Mouse (Mus musculus) midbrain, postnatal 0 days (tissue): ENCODE data around the gene Sncg. TPM values are rescaled to one million over a fixed set of nuclear protein-coding genes. Genes with fewer than 3 reads are reported as not detected.
A peak's percentile ranks its signal among the peaks of the same experiment; 100 is the strongest.

Experiments used
- ATAC-seq: fragments of 200-750 bp; cut with Nextera tagmentation; 2 replicates; pipeline ENCODE4 v1.8.0; 2017; ENCODE audit warnings: moderate number of reproducible peaks, mild to moderate bottlenecking, moderate TSS enrichment, moderate library complexity; ENCODE audit not compliant: low FRiP score
- DNase-seq: peaks from one replicate; pipeline ENCODE4 v3.0.0-alpha.2; 2015; ENCODE audit warnings: low spot score
- H3K27ac ChIP-seq: fragments of 300-500 bp; sonication (generic); 2 replicates; pipeline ENCODE4 v1.5.1; 2014; ENCODE audit warnings: low read depth, mild to moderate bottlenecking, low read length, mixed read lengths
- H3K27me3 ChIP-seq: fragments of 300-500 bp; sonication (generic); 2 replicates; pipeline ENCODE4 v1.6.1; 2014; ENCODE audit warnings: low read length, control low read depth, mixed read lengths; ENCODE audit not compliant: insufficient read depth
- H3K36me3 ChIP-seq: fragments of 300-500 bp; sonication (generic); 2 replicates; pipeline ENCODE4 v1.6.1; 2014; ENCODE audit warnings: low read length, control low read depth, mixed read lengths; ENCODE audit not compliant: insufficient read depth
- H3K4me1 ChIP-seq: fragments of 300-500 bp; sonication (generic); 2 replicates; pipeline ENCODE4 v1.6.1; 2014; ENCODE audit warnings: mild to moderate bottlenecking, control low read depth, antibody characterized with exemption, low read length, mixed read lengths; ENCODE audit not compliant: insufficient read depth
- H3K4me2 ChIP-seq: fragments of 300-500 bp; sonication (generic); 2 replicates; pipeline ENCODE4 v1.6.1; 2014; ENCODE audit warnings: low read depth, mild to moderate bottlenecking, low read length, mixed read lengths; ENCODE audit not compliant: poor library complexity, severe bottlenecking
- H3K4me3 ChIP-seq: fragments of 300-500 bp; sonication (generic); 2 replicates; pipeline ENCODE4 v1.5.1; 2014; ENCODE audit warnings: low read depth, mild to moderate bottlenecking, low read length, moderate library complexity
- H3K9ac ChIP-seq: fragments of 300-500 bp; sonication (generic); replicated peaks from 2 replicates; pipeline ENCODE4 v1.6.1; 2014; ENCODE audit warnings: mild to moderate bottlenecking, low read length, moderate library complexity, mixed read lengths; ENCODE audit not compliant: poor library complexity, severe bottlenecking
- H3K9me3 ChIP-seq: fragments of 300-500 bp; sonication (generic); 2 replicates; pipeline ENCODE4 v1.6.1; 2016; ENCODE audit warnings: low read length, control low read depth
- CTCF ChIP-seq: IDR thresholded peaks from 2 replicates; pipeline ENCODE4 v1.5.1; 2016; ENCODE audit warnings: antibody characterized with exemption, mild to moderate bottlenecking
- WGBS: fragments of 180-500 bp; shearing (Covaris S2); extraction: QIAGEN DNeasy Blood & Tissue Kit; methylation state at CpG from one replicate; pipeline ENCODE4 v1.1.7; 2014; 5-methylcytosine and 5-hydroxymethylcytosine counted together
- polyA plus RNA-seq: library from polyadenylated mRNA; unstranded; fragments of >200 nt; fragmentation: Nextera tagmentation; extraction: Ambion mirVana; gene quantifications from 2 replicates; pipeline ENCODE4 v1.2.1, GENCODE M21; 2015
- total RNA-seq: library from RNA; depleted of rRNA; stranded (reverse); fragments of >200 nt; gene quantifications from 2 replicates; pipeline ENCODE4 v1.2.3, GENCODE M21; 2014

The Sncg gene
- total and polyA plus RNA-seq, 2 experiments from 2014 or later = 22.3 to 26.1 TPM

DNA sequence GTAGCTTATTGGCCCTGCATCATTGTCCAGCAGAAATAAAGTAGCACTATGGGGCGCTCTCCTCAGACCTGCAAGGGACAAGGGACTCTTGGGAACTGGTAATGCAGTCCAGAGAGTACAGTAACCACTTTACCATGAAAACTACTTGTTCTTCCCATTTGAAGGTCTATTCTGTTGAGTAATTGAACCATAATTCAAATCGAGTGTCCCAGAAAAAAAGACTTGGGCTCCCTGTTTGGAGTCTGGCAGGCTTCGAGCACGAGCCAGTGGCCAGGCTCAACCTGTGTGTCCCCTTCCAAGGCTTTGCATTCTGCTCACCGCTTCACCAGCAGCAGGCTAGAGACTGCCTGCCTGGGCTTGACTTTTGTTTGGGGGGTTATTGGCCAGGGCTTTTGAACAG, 30.2 kb downstream of the Sncg start:
- WGBS = 81% methylated on average over 5 of the region's 5 CpGs
- H3K36me3 ChIP-seq = peaks cover 32% of the 10 kb centered on the region
- H3K27ac ChIP-seq = no peak overlapping the region
- ATAC-seq (no peak), DNase-seq (peak; percentile 16)
- H3K27me3 ChIP-seq = no peaks in the 10 kb centered on the region
- no peak overlapping the region for H3K4me2 ChIP-seq
- no peak overlapping the region for H3K9ac ChIP-seq
- H3K4me1 ChIP-seq = no peaks in the 10 kb centered on the region
- H3K4me3 ChIP-seq = no peak overlapping the region
- no peak for TF ChIP-seq CTCF
- H3K9me3 ChIP-seq = no peaks in the 10 kb centered on the region

- Histone ChIP-seq H3K9me3 (no peaks in the 10 kb centered on the region), H3K4me3 (no peak overlapping the region), H3K4me2 (no peak overlapping the region), H3K36me3 (peaks cover 33% of the 10 kb centered on the region), H3K9ac (no peak overlapping the region), H3K27me3 (no peaks in the 10 kb centered on the region), H3K4me1 (no peaks in the 10 kb centered on the region), H3K27ac (no peak overlapping the region)
- no peak for DNase-seq
- WGBS = 93% methylated on average over 4 of the region's 4 CpGs
- no peak for ATAC-seq
- no peak for TF ChIP-seq CTCF
Measured at GRCm38 (mm10) chr14:34343078-34343477, 31.5 kb downstream of the Sncg start.

GRCm38 (mm10) chr14:34341993-34342392, 32.6 kb downstream of the Sncg start:
- Histone ChIP-seq H3K4me3 (no peak overlapping the region), H3K9ac (no peak overlapping the region), H3K36me3 (peaks cover 40% of the 10 kb centered on the region), H3K27me3 (no peaks in the 10 kb centered on the region), H3K9me3 (no peaks in the 10 kb centered on the region), H3K4me2 (no peak overlapping the region), H3K27ac (no peak overlapping the region), H3K4me1 (no peaks in the 10 kb centered on the region)
- no peak for ATAC-seq
- WGBS = 88% methylated on average over 4 of the region's 4 CpGs
- DNase-seq = no peak
- no peak for TF ChIP-seq CTCF

- Histone ChIP-seq H3K4me2 (no peak overlapping the region), H3K27me3 (no peaks in the 10 kb centered on the region), H3K9ac (no peak overlapping the region), H3K36me3 (peaks cover 60% of the 10 kb centered on the region), H3K9me3 (no peaks in the 10 kb centered on the region), H3K4me3 (no peak overlapping the region), H3K27ac (no peak overlapping the region), H3K4me1 (no peaks in the 10 kb centered on the region)
- no peak for TF ChIP-seq CTCF
- ATAC-seq (no peak), DNase-seq (peak; percentile 70)
- 44% methylated on average over 1 of the region's 1 CpGs for WGBS
Measured at GRCm38 (mm10) chr14:34339446-34339845, 35.1 kb downstream of the Sncg start.

- peak; percentile 76 for DNase-seq
- Histone ChIP-seq H3K4me1 (no peaks in the 10 kb centered on the region), H3K4me3 (no peak overlapping the region), H3K27me3 (no peaks in the 10 kb centered on the region), H3K36me3 (peaks cover 46% of the 10 kb centered on the region), H3K9me3 (no peaks in the 10 kb centered on the region), H3K4me2 (no peak overlapping the region), H3K9ac (no peak overlapping the region), H3K27ac (peak overlapping the region; percentile 47; the same call in 1 of the 2 replicates)
- WGBS = 86% methylated on average over 5 of the region's 5 CpGs
- peak; percentile 79 for ATAC-seq
- no peak for TF ChIP-seq CTCF
Measured at GRCm38 (mm10) chr14:34332476-34332875, 42.1 kb downstream of the Sncg start.

GRCm38 (mm10) chr14:34331886-34332285, 42.7 kb downstream of the Sncg start:
- Histone ChIP-seq H3K27me3 (no peaks in the 10 kb centered on the region), H3K4me2 (no peak overlapping the region), H3K27ac (peak overlapping the region; percentile 55), H3K4me3 (no peak overlapping the region), H3K36me3 (peaks cover 44% of the 10 kb centered on the region), H3K9me3 (no peaks in the 10 kb centered on the region), H3K4me1 (no peaks in the 10 kb centered on the region), H3K9ac (no peak overlapping the region)
- 80% methylated on average over 3 of the region's 3 CpGs for WGBS
- 0 out of 2 replicates have a peak, but pooled peaks have one; percentile 53 for ATAC-seq
- DNase-seq = peak; percentile 52
- no peak for TF ChIP-seq CTCF
